ENCODE assay signal across 12 mouse cellular contexts in genomic region chr19:58783938-58784337, GRCm38 (mm10). TPM values are rescaled to one million over a fixed set of nuclear protein-coding genes. Genes with fewer than 3 reads are reported as not detected.
A peak's percentile ranks its signal among the peaks of the same experiment; 100 is the strongest.
DNase-seq lines count a peak whose midpoint lies in the region; ATAC-seq and TF ChIP-seq lines count a peak whose summit lies in the region.
"Had no signal": no experiment of that assay in that cellular context is flagged by ENCODE, and none has a peak within 500 bp of the region (broad histone marks: within the 10 kb centered on the region; RNA-seq: fewer than 3 reads in every experiment).

No protein-coding gene starts in this region.

- H3K9me3 ChIP-seq in forebrain, postnatal 0 days (ENCODE audit: low read length): no peaks in the 10 kb centered on the region
- no peaks in the 10 kb centered on the region for H3K9me3 ChIP-seq in forebrain, embryonic 15.5 days
- H3K9me3 ChIP-seq: lung, embryonic 15.5 days had no signal

- peak; percentile 12; the same call in 1 of the 2 replicates for TF ChIP-seq POLR2A in testis, adult 2 months (IDR thresholded peaks at IDR 0.05; ENCODE audit: control insufficient read depth, low read depth, low read length)

- no peak overlapping the region for H3K9ac ChIP-seq in forebrain, postnatal 0 days
- H3K9ac ChIP-seq in forebrain, embryonic 15.5 days (replicated peaks): no peak overlapping the region
- H3K9ac ChIP-seq: lung, embryonic 15.5 days had no signal

- DNase-seq in forebrain, postnatal 0 days: peak; percentile 62
- no peak for DNase-seq in testis, postnatal 14 days (ENCODE audit: low spot score)
- DNase-seq in layer of hippocampus, adult 9-11 months: peak; percentile 51
- no peak for DNase-seq in ovary, postnatal 10 days (ENCODE audit: low spot score)
- no peak for DNase-seq in frontal cortex, postnatal 36 days (ENCODE audit: low spot score in 2 of 2)
- DNase-seq: gastrocnemius, postnatal 14 days had no signal

- WGBS in forebrain, postnatal 0 days: 21% methylated on average over 7 of the region's 7 CpGs
- WGBS in forebrain, embryonic 15.5 days: 32% methylated on average over 7 of the region's 7 CpGs

- peak; percentile 84 for ATAC-seq in forebrain, postnatal 0 days
- no peak for ATAC-seq in forebrain, embryonic 15.5 days (replicated peaks)
- ATAC-seq in inflammation-experienced regulatory T-cells, adult 6 months: no peak

- H3K27ac ChIP-seq in forebrain, postnatal 0 days (ENCODE audit: low read depth, low read length): peak overlapping the region; percentile 9; the same call in 1 of the 2 replicates
- H3K27ac ChIP-seq in forebrain, embryonic 15.5 days (replicated peaks): no peak overlapping the region
- H3K27ac ChIP-seq in testis, adult 2 months (ENCODE audit: control insufficient read depth, insufficient read depth, low read depth, low read length): 0 out of 2 replicates have a peak overlapping the region, but pooled peaks have one; percentile 10
- H3K27ac ChIP-seq: left cerebral cortex, adult 2 months; lung, embryonic 15.5 days had no signal

- no peak for TF ChIP-seq CTCF in forebrain, postnatal 0 days (IDR thresholded peaks at IDR 0.05; ENCODE audit: low read depth)
- TF ChIP-seq CTCF in testis, adult 2 months (IDR thresholded peaks at IDR 0.05; ENCODE audit: control insufficient read depth, insufficient read depth, insufficient replicate concordance, low read depth, low read length): no peak

- no peak overlapping the region for H3K4me3 ChIP-seq in forebrain, postnatal 0 days (ENCODE audit: low read depth, low read length)
- H3K4me3 ChIP-seq in forebrain, embryonic 15.5 days: no peak overlapping the region
- H3K4me3 ChIP-seq in testis, adult 2 months (ENCODE audit: control insufficient read depth, low read depth, low read length): no peak overlapping the region
- H3K4me3 ChIP-seq: left cerebral cortex, adult 2 months; lung, embryonic 15.5 days had no signal

- peaks cover 5% of the 10 kb centered on the region; the same call in 1 of the 2 replicates for H3K4me1 ChIP-seq in forebrain, postnatal 0 days (ENCODE audit: insufficient read depth)
- peaks cover 17% of the 10 kb centered on the region for H3K4me1 ChIP-seq in forebrain, embryonic 15.5 days
- H3K4me1 ChIP-seq in testis, adult 2 months (ENCODE audit: control insufficient read depth, insufficient read depth, low read length): peaks cover 3% of the 10 kb centered on the region; the same call in 1 of the 2 replicates
- H3K4me1 ChIP-seq: lung, embryonic 15.5 days had no signal

- H3K36me3 ChIP-seq in forebrain, postnatal 0 days (ENCODE audit: insufficient read depth): no peaks in the 10 kb centered on the region
- H3K36me3 ChIP-seq in forebrain, embryonic 15.5 days: no peaks in the 10 kb centered on the region
- H3K36me3 ChIP-seq in testis, adult 2 months (ENCODE audit: control insufficient read depth, insufficient read depth, low read length): no peaks in the 10 kb centered on the region
- H3K36me3 ChIP-seq: lung, embryonic 15.5 days had no signal

- H3K4me2 ChIP-seq in forebrain, postnatal 0 days (ENCODE audit: low read depth): no peak overlapping the region
- H3K4me2 ChIP-seq in forebrain, embryonic 15.5 days (replicated peaks): no peak overlapping the region
- H3K4me2 ChIP-seq: lung, embryonic 15.5 days had no signal

- H3K27me3 ChIP-seq in forebrain, postnatal 0 days (ENCODE audit: insufficient read depth, low read length): no peaks in the 10 kb centered on the region
- H3K27me3 ChIP-seq in forebrain, embryonic 15.5 days: no peaks in the 10 kb centered on the region
- no peaks in the 10 kb centered on the region for H3K27me3 ChIP-seq in testis, adult 2 months (ENCODE audit: control insufficient read depth, insufficient read depth, low read length)
- H3K27me3 ChIP-seq: CH12.LX; lung, embryonic 15.5 days had no signal

RNA-seq across cellular contexts. Expression of gene 1700019N19Rik, which starts 10.3 kb away (rescaled TPM):
- not detected in 2 replicates for total RNA-seq in forebrain, postnatal 0 days (2014; rRNA removed)
- not detected in 2 replicates for polyA plus RNA-seq in forebrain, postnatal 0 days (2015; fragmentation: Nextera tagmentation; extraction: Ambion mirVana)
- not detected in 2 replicates for polyA plus RNA-seq in forebrain, embryonic 15.5 days (2015; fragmentation: Nextera tagmentation; extraction: Ambion mirVana)
- polyA plus RNA-seq in testis, adult 2 months (2012; rRNA removed): 595 and 599 TPM in 2 replicates
- polyA plus RNA-seq in inflammation-experienced regulatory T-cells, adult 6 months (2017; shearing (Covaris generic)): not detected
- total RNA-seq: gastrocnemius, postnatal 14 days; left cerebral cortex, adult 2 months had no signal
- polyA plus RNA-seq: lung, embryonic 15.5 days had no signal

RNA-seq across cellular contexts. Expression of gene Pnliprp2, which starts 24.4 kb away (rescaled TPM):
- 0.08 TPM in 1 of 2 replicates, not detected in the other for total RNA-seq in forebrain, postnatal 0 days (2014; rRNA removed)
- 0.15 TPM in 1 of 2 replicates, not detected in the other for polyA plus RNA-seq in forebrain, postnatal 0 days (2015; fragmentation: Nextera tagmentation; extraction: Ambion mirVana)
- polyA plus RNA-seq in forebrain, embryonic 15.5 days (2015; fragmentation: Nextera tagmentation; extraction: Ambion mirVana): 0.48 and 0.50 TPM in 2 replicates
- 0.14 and 0.32 TPM in 2 replicates for polyA plus RNA-seq in testis, adult 2 months (2012; rRNA removed)
- not detected for polyA plus RNA-seq in inflammation-experienced regulatory T-cells, adult 6 months (2017; shearing (Covaris generic))
- total RNA-seq: gastrocnemius, postnatal 14 days; left cerebral cortex, adult 2 months had no signal

RNA-seq across cellular contexts. Expression of gene Pnliprp1, which starts 55.3 kb away (rescaled TPM):
- 1.5 TPM in 1 of 2 replicates, not detected in the other for total RNA-seq in forebrain, postnatal 0 days (2014; rRNA removed)
- polyA plus RNA-seq in forebrain, postnatal 0 days (2015; fragmentation: Nextera tagmentation; extraction: Ambion mirVana): 0.15 and 0.21 TPM in 2 replicates
- 0.80 and 1.0 TPM in 2 replicates for polyA plus RNA-seq in forebrain, embryonic 15.5 days (2015; fragmentation: Nextera tagmentation; extraction: Ambion mirVana)
- 0.19 TPM in 2 replicates for polyA plus RNA-seq in testis, adult 2 months (2012; rRNA removed)
- not detected for polyA plus RNA-seq in inflammation-experienced regulatory T-cells, adult 6 months (2017; shearing (Covaris generic))
- total RNA-seq: CH12.LX; gastrocnemius, postnatal 14 days; left cerebral cortex, adult 2 months had no signal

Comparison
In these comparisons a context has a peak if more than half of its experiments do, and no peak if none do; other contexts are left out.
1. DNase-seq: peak in forebrain, postnatal 0 days (single experiment) and layer of hippocampus, adult 9-11 months (single experiment); none in testis, postnatal 14 days (single experiment), ovary, postnatal 10 days (single experiment) and frontal cortex, postnatal 36 days (0 of 2).
2. RNA of gene 1700019N19Rik, which starts 10.3 kb away (polyA plus RNA-seq): 595 to 599 TPM in testis, adult 2 months; not detected in forebrain, embryonic 15.5 days, not detected in forebrain, postnatal 0 days and not detected in inflammation-experienced regulatory T-cells, adult 6 months; every median in the first group is over 100 times any median in the second.